Mouse (Mus musculus) c-Kit-positive CD71-negative TER-119-negative erythroid progenitor cells, embryonic 14.5 days (primary cell): ENCODE measurements around the gene Yipf1.
A peak's percentile ranks its signal among the peaks of the same experiment; 100 is the strongest.

Experiments used
- DNase-seq: peaks from one replicate; pipeline ENCODE4 v3.0.0-alpha.2; 2013; ENCODE audit warnings: low read depth

The Yipf1 gene

GRCm38 (mm10) chr4:107313690-107314478 lies at the start of gene Yipf1:
Gene Yipf1, plus strand, starts transcription at chr4:107314363.
- DNase-seq = peak; percentile 84

- DNase-seq = no peak
Measured at GRCm38 (mm10) chr4:107273683-107274082, 40.5 kb upstream of the Yipf1 start.

GRCm38 (mm10) chr4:107274511-107274910 lies 39.7 kb upstream of the Yipf1 start:
- DNase-seq = no peak

GRCm38 (mm10) chr4:107278188-107278707 lies 35.9 kb upstream of the Yipf1 start:
- no peak for DNase-seq

- DNase-seq = no peak
Measured at GRCm38 (mm10) chr4:107280843-107281475, 33.2 kb upstream of the Yipf1 start.

- DNase-seq = peak; percentile 26
Measured at GRCm38 (mm10) chr4:107285446-107286200, 28.5 kb upstream of the Yipf1 start.

- DNase-seq = no peak
Measured at GRCm38 (mm10) chr4:107286386-107286785, 27.8 kb upstream of the Yipf1 start.

GRCm38 (mm10) chr4:107287517-107287916 lies 26.6 kb upstream of the Yipf1 start:
- DNase-seq = no peak

- DNase-seq = no peak
Measured at GRCm38 (mm10) chr4:107291611-107292272, 22.4 kb upstream of the Yipf1 start.

- DNase-seq = no peak
Measured at GRCm38 (mm10) chr4:107292273-107292662, 21.9 kb upstream of the Yipf1 start.

GRCm38 (mm10) chr4:107298071-107298606 lies 16.0 kb upstream of the Yipf1 start:
- no peak for DNase-seq

GRCm38 (mm10) chr4:107299779-107300340 lies 14.3 kb upstream of the Yipf1 start:
- no peak for DNase-seq

- DNase-seq = no peak
Measured at GRCm38 (mm10) chr4:107300371-107300770, 13.8 kb upstream of the Yipf1 start.

- no peak for DNase-seq
Measured at GRCm38 (mm10) chr4:107300902-107301555, 13.1 kb upstream of the Yipf1 start.

- DNase-seq = no peak
Measured at GRCm38 (mm10) chr4:107302221-107302620, 11.9 kb upstream of the Yipf1 start.

GRCm38 (mm10) chr4:107302832-107303231 lies 11.3 kb upstream of the Yipf1 start:
- DNase-seq = no peak

- DNase-seq = no peak
Measured at GRCm38 (mm10) chr4:107303531-107303930, 10.6 kb upstream of the Yipf1 start.

- no peak for DNase-seq
Measured at GRCm38 (mm10) chr4:107306966-107307365, 7.2 kb upstream of the Yipf1 start, which contains the start of gene Dio1. Gene Dio1, minus strand, starts transcription at chr4:107307169.

GRCm38 (mm10) chr4:107314479-107314805 lies 279 bp downstream of the Yipf1 start:
- no peak for DNase-seq

GRCm38 (mm10) chr4:107318646-107319045 lies 4.5 kb downstream of the Yipf1 start:
- no peak for DNase-seq

- no peak for DNase-seq
Measured at GRCm38 (mm10) chr4:107321041-107321440, 6.9 kb downstream of the Yipf1 start.
